Mouse (Mus musculus) c-Kit-positive CD71-positive TER-119-negative erythroid progenitor cells, embryonic 14.5 days (primary cell): Measurements from ENCODE around the gene Adam23.

Experiments
- DNase-seq: peaks from one replicate; pipeline ENCODE4 v3.0.0-alpha.2; 2013; ENCODE audit warnings: low read depth

Gene Adam23

DNA sequence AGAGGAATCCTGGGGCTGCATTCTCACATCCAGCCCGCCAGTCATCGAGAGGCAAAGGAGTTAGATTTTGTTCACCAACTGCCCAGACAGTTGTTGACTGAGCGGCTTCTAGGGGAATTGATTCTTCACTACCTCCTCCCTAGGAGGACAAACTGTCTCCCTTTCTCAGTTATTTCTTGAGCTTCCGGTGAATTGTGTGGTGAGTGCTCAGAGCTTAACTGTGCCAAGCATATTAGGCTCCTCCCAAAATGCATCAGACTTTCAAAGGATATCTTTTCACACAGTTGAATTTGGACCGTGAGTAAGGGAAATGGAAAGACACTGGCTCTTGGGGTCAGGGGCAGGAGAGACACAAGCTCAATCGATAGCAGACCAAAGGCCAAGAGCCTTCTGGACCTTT is 39.0 kb downstream of the Adam23 start:
- DNase-seq, result no peak

DNA sequence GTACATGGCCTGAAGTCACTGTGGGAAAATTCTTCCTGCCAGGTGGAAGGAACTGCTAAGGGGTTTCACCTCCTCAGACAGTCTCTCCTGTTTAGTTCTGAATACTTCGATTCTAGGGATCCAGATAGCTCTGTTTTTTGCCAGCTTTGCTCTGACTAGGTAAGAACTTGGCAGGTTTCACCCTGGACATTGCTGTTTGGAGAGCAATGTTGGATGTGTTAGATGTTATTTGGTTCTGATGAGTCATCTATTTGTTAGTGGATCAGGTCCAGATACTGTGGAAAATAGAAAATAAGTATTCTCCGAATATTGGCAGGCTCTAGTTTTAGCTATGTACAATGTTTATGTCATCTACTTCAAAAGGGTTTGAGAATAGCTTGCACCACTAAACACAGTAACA is 41.0 kb downstream of the Adam23 start:
- no peak for DNase-seq

- no peak for DNase-seq
These were observed 45.3 kb downstream of the Adam23 start for GRCm38 (mm10) chr1:63491001-63491400.

- no peak for DNase-seq
These were observed 47.6 kb downstream of the Adam23 start for GRCm38 (mm10) chr1:63493325-63493724.

DNA sequence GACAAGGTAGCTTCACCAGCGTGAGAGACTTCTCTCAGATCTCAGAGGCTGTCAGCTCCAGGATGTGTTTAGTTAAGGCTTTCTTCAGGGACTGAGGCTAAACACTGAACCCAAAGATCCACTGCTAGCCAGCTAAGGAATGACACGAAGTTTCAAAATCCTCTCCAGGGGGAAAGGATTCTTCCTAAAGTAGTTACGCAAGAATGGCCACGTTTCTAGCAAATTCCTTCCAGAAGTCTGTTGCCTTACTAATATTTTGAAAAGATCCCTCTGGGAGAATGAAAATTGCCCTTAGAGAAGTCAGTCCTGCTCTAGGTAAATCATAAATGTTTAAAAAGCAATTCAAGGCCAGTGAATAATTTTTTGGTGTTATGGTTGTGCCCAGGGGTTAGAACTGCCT is 61.7 kb downstream of the Adam23 start:
- no peak for DNase-seq

DNA sequence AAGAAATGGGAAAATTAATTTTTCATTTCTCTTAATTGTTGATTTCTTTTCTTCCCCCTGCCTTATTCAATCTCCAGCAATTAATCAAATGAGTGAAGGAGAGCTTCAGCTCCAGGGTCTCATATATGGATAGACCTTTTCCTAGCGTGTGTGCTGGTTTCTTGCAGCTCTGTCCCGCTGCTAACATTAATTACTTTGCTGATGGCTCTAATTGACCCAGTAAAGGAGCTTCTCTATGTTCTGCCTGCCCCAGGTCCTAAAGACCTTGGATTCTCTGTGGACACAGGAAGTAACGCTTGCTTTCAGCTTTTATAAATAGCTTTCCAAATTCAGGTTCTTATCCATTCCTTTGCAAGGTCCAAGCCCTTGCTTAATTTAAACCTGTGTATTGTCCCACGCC is 63.1 kb downstream of the Adam23 start:
- no peak for DNase-seq

DNA sequence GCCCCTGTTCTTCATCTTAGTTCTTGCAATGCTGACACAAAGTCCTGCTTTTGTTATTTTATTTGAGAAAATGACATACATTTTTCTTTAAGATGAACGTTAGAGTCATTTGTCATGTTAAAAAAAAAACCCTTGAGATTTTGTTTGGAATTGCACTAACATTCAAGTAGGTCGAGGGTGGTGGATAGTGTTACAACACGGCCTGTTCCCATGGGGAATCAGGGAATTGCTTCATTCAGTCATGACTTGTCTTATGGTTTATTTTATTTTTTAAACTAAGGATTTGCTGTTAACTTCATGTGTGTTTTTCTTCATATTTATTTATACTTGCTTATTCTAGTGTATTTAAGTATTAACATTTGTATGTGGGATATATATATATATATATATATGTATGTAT is 65.7 kb downstream of the Adam23 start:
- DNase-seq, result no peak

DNA sequence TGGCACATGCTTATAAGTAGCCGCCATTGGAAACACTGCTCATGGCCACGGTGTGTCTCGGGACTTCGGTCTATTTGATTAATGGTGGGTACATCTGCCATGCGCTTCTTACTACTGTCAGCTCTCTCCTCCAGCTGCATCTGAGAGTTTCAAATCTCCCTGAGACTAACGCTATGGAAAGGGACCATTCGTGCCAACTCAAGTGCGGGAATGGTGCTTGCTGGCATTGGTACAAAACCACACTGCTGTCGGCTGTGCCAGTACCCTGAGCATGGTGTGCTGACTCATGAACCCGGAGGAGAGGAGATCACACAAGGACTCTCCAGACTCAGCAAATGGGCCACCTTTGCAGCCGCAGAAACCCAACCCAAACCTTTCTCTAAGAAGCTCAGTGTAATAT is 72.1 kb downstream of the Adam23 start:
- DNase-seq, result no peak

- no peak for DNase-seq
These were observed 73.1 kb downstream of the Adam23 start for GRCm38 (mm10) chr1:63518814-63519213.

- no peak for DNase-seq
These were observed 84.2 kb downstream of the Adam23 start for GRCm38 (mm10) chr1:63529901-63530300.

GRCm38 (mm10) chr1:63534271-63534827 is 88.7 kb downstream of the Adam23 start:
- DNase-seq, result no peak

- DNase-seq, result no peak
These were observed 94.4 kb downstream of the Adam23 start for GRCm38 (mm10) chr1:63539884-63540613.

GRCm38 (mm10) chr1:63544122-63544521 is 98.4 kb downstream of the Adam23 start:
- no peak for DNase-seq

- no peak for DNase-seq
These were observed 107.3 kb downstream of the Adam23 start for GRCm38 (mm10) chr1:63553039-63553438.

- no peak for DNase-seq
These were observed 116.3 kb downstream of the Adam23 start for GRCm38 (mm10) chr1:63561772-63562520.

- DNase-seq, result no peak
These were observed 118.2 kb downstream of the Adam23 start for GRCm38 (mm10) chr1:63563928-63564327.

GRCm38 (mm10) chr1:63566501-63566900 is 120.8 kb downstream of the Adam23 start:
- DNase-seq, result no peak

DNA sequence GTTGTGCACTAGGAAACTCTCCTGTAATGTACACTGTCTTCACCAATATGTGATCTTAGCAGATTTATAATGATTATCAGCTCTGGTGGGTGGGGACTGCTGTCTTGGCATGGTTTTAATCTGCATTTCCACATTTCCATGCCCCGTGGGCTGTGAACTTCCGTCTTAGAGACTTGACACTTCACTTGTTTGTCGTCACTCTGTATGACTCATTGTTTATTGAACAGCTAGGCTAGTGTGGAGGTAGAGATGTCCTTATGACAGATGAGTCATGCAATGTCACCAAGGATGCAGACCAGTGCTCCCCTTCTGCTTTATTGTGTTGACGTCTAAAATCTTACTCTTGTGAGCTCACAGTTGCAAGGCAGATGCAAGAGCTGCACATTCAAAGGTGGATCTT is 121.3 kb downstream of the Adam23 start:
- DNase-seq, result no peak

DNA sequence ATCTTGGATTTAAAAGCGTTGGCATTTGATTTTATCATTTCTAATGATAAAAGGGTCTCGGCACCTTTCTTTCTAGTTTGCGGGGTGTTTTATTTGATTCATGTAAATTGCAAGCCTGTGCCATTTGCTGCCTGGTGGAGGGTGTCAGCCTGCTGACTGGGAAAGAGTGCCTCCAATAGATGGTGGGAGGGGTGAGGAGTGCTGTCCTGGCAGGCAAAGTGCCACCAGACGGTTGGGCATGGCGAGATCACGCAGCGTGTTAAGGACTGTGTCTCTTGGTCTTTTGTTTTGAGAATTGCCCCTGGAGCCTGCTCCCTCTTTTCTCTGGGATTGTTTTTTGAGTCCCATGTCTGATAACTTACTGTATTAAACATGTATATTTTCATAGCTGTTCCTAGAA is 126.5 kb downstream of the Adam23 start:
- DNase-seq, result no peak

DNA sequence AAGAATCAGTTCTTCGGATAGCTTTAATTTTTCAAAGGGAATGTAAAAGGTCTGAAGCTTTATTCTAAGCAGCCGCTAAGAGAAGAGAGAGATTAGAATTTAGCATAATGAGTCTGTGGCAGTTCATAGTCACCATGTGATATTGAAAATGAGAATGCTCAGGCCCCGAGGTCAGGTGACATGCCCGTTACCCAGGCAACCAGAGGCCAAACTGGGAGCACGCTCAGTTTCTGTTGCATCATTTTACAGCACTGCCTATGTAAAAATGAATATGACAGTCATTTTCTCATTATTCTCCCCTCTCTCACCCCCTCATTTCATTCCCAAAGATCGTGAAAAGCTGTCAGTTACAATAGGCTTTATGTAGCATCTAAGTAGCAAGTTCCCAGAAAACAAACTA is 127.7 kb downstream of the Adam23 start:
- DNase-seq, result no peak

DNA sequence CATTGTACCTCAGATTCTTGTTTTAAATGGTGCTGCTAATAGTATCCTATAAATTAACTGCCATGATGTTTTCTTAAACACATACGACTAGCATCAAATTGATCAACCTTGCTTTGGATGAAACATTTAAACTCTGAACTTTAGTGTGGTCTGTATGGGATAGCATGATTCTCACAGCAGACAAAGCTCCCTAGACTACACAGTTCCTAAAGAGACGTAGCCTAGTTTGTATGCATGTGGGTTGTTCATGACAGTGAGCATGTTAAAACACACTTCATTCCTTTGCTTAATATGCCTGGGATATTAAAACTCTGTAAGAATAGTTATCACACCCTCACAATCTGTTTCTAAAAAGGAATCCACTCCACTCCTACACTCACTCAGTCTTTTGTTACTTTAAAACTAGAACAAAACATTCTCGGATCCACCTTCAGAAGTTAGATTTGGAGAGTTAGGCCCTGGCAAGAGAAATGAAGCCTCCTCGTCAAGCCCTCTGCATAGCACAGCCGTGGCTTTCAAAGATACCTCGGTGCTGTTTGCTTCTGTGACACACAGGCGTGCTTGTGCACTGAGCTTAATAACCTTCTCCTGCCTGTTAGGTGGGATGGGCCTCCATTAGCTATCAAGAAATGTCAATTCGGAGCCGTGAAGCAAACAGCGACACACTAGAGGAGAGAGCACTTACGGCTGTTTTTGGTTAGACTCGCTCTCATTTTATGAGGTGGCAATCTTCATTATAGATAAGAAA is 128.3 kb downstream of the Adam23 start:
- DNase-seq, result no peak

DNA sequence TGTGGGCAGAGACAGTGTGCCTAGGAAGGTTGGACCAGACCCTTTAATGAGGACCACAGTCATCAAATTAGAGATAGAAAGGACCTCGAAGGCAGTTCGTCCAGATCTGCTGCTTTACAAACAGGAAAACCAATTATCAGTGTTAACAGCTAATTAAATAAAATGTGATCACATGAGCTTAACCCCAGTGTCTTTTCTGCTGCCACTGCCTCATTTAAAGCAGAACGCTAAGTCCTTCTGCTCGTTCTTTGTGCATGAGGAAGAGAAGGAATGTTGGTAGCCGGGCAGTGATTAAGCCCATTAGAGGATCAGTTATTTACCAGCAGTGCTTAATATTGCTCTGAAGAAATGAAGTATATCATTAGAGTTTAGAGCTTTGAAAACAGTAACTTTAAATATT is 131.1 kb downstream of the Adam23 start:
- no peak for DNase-seq

DNA sequence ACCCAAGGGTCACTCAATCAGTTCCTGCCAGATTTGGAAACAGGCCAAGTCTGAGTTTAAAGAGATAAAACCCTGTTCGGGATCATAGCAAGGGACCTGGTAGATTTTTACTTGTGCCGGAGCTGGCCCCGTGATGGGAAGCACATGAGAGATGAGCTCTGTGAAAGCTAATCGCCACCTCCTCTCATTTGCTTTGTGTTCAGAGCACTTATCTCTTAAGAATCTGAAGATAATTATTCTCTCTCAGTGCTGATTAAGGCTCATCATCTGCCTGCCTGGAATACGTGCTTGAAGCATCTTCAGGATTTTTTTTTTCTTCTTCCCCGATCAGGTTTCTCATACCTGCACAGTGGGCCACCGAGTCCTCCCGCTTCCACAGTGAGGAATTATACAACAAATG is 133.5 kb downstream of the Adam23 start:
- no peak for DNase-seq
